Mouse (Mus musculus): ENCODE results near the gene Zfp369. TPM values are rescaled to one million over a fixed set of nuclear protein-coding genes. Genes with fewer than 3 reads are reported as not detected.

Gene Zfp369
- total RNA-seq, 2 experiments from 2014 or later = 20.3 to 26.3 TPM

Other genes with a start within 250 kb of the Zfp369 start
- not detected in 2 replicates for gene Spata31d1c, start 245.8 kb upstream of the Zfp369 start, total RNA-seq (2015)
- gene Spata31d1c, start 245.8 kb upstream of the Zfp369 start, total RNA-seq (2017) = not detected in 2 replicates
- 0.58 TPM in 1 of 2 replicates, not detected in the other for gene Prss47, start 226.1 kb upstream of the Zfp369 start, total RNA-seq (2015)
- gene Prss47, start 226.1 kb upstream of the Zfp369 start, total RNA-seq (2017) = not detected in 2 replicates
- gene Mfsd14b, start 165.8 kb upstream of the Zfp369 start, total RNA-seq (2015) = 168 and 183 TPM in 2 replicates
- 179 and 207 TPM in 2 replicates for gene Mfsd14b, start 165.8 kb upstream of the Zfp369 start, total RNA-seq (2017)
- not detected in 2 replicates for gene Olfr465-ps1, start 140.7 kb upstream of the Zfp369 start, total RNA-seq (2015)
- not detected in 2 replicates for gene Olfr465-ps1, start 140.7 kb upstream of the Zfp369 start, total RNA-seq (2017)
- gene Olfr466, start 128.6 kb upstream of the Zfp369 start, total RNA-seq (2015) = not detected in 2 replicates
- gene Olfr466, start 128.6 kb upstream of the Zfp369 start, total RNA-seq (2017) = not detected in 2 replicates
- gene Nlrp4f, start 72.8 kb upstream of the Zfp369 start, total RNA-seq (2015) = not detected in 2 replicates
- gene Nlrp4f, start 72.8 kb upstream of the Zfp369 start, total RNA-seq (2017) = not detected in 2 replicates
- gene Gm10775, start 19.3 kb upstream of the Zfp369 start, total RNA-seq (2015) = not detected in 2 replicates
- gene Gm10775, start 19.3 kb upstream of the Zfp369 start, total RNA-seq (2017) = not detected in 2 replicates
- gene Gm10139, start 233.9 kb downstream of the Zfp369 start, total RNA-seq (2015) = not detected in 2 replicates
- not detected in 2 replicates for gene Gm10139, start 233.9 kb downstream of the Zfp369 start, total RNA-seq (2017)

All from megakaryocyte, adult 5-6 weeks (primary cell).